Mouse (Mus musculus) ES-E14 (cell line): ENCODE results near the gene Baiap2.

Source experiments
- MAFK ChIP-seq: IDR thresholded peaks from 2 replicates; pipeline ENCODE4 v1.6.1; 2014; ENCODE audit warnings: mild to moderate bottlenecking, low read depth, low read length, inconsistent platforms; ENCODE audit not compliant: insufficient read depth
- ZC3H11A ChIP-seq: IDR thresholded peaks from 2 replicates; pipeline ENCODE4 v1.6.1; 2012; ENCODE audit warnings: low read depth, mild to moderate bottlenecking, inconsistent platforms, low read length, borderline replicate concordance

GRCm38 (mm10) chr11:120040440-120040839 lies 97.9 kb downstream of the Baiap2 start:
- TF ChIP-seq ZC3H11A (no peak), MAFK (no peak)
